ENCODE assay signal across 16 mouse cellular contexts in genomic region chr11:18969920-18970336, GRCm38 (mm10). TPM values are rescaled to one million over a fixed set of nuclear protein-coding genes. Genes with fewer than 3 reads are reported as not detected.
A peak's percentile ranks its signal among the peaks of the same experiment; 100 is the strongest.
DNase-seq lines count a peak whose midpoint lies in the region; ATAC-seq and TF ChIP-seq lines count a peak whose summit lies in the region.
"Had no signal": no experiment of that assay in that cellular context is flagged by ENCODE, and none has a peak within 500 bp of the region (broad histone marks: within the 10 kb centered on the region; RNA-seq: fewer than 3 reads in every experiment).

No protein-coding gene starts in this region.

- no peaks in the 10 kb centered on the region for H3K27me3 ChIP-seq in heart, embryonic 10.5 days (ENCODE audit: insufficient read depth, poor library complexity, severe bottlenecking)
- no peaks in the 10 kb centered on the region for H3K27me3 ChIP-seq in heart, postnatal 0 days (ENCODE audit: control insufficient read depth, insufficient read depth, low read length)
- no peaks in the 10 kb centered on the region for H3K27me3 ChIP-seq in forebrain, embryonic 11.5 days (ENCODE audit: control insufficient read depth, insufficient read depth, low read length)
- no peaks in the 10 kb centered on the region for H3K27me3 ChIP-seq in hindbrain, postnatal 0 days (ENCODE audit: insufficient read depth, low read length)
- H3K27me3 ChIP-seq: embryonic facial prominence, embryonic 13.5 days; hindbrain, embryonic 15.5 days; neural tube, embryonic 15.5 days had no signal

- DNase-seq in heart, embryonic 10.5 days (ENCODE audit: low spot score), result peak; percentile 82
- no peak for DNase-seq in heart, postnatal 25 days (ENCODE audit: low spot score)
- peak; percentile 94 for DNase-seq in 416B (ENCODE audit: low read depth)
- DNase-seq in heart, postnatal 0 days (ENCODE audit: low spot score), result no peak
- no peak for DNase-seq in kidney, postnatal 10 days
- no peak for DNase-seq in forebrain, embryonic 11.5 days (ENCODE audit: low spot score)
- DNase-seq in hindbrain, postnatal 0 days (ENCODE audit: low spot score), result no peak
- DNase-seq: cerebellum, adult 9-11 months; kidney, adult 8-10 months had no signal

- no peak for TF ChIP-seq EP300 in heart, postnatal 0 days (IDR thresholded peaks at IDR 0.05; ENCODE audit: low read depth)

- no peak overlapping the region for H3K4me2 ChIP-seq in heart, postnatal 0 days (ENCODE audit: low read depth, low read length)
- H3K4me2 ChIP-seq in forebrain, embryonic 11.5 days (ENCODE audit: low read depth, low read length, severe bottlenecking), result no peak overlapping the region
- H3K4me2 ChIP-seq in hindbrain, postnatal 0 days (ENCODE audit: low read depth, low read length), result no peak overlapping the region
- H3K4me2 ChIP-seq: embryonic facial prominence, embryonic 13.5 days; hindbrain, embryonic 15.5 days; neural tube, embryonic 15.5 days had no signal

- ATAC-seq in heart, postnatal 0 days (ENCODE audit: insufficient read depth, low read depth), result no peak
- ATAC-seq in megakaryocyte, adult 5-6 weeks (ENCODE audit: poor library complexity, severe bottlenecking), result peak; percentile 87
- ATAC-seq in forebrain, embryonic 11.5 days (replicated peaks; ENCODE audit: low FRiP score), result no peak
- no peak for ATAC-seq in hindbrain, postnatal 0 days
- ATAC-seq: forebrain, embryonic 14.5 days; midbrain, embryonic 16.5 days had no signal

- H3K9me3 ChIP-seq in heart, embryonic 10.5 days, result no peaks in the 10 kb centered on the region
- H3K9me3 ChIP-seq in heart, postnatal 0 days (replicated peaks; ENCODE audit: control insufficient read depth, low read length), result no peaks in the 10 kb centered on the region
- H3K9me3 ChIP-seq in forebrain, embryonic 11.5 days (ENCODE audit: control insufficient read depth, low read length), result no peaks in the 10 kb centered on the region
- H3K9me3 ChIP-seq in hindbrain, postnatal 0 days (ENCODE audit: low read length), result no peaks in the 10 kb centered on the region
- H3K9me3 ChIP-seq: embryonic facial prominence, embryonic 13.5 days; hindbrain, embryonic 15.5 days; neural tube, embryonic 15.5 days had no signal

- intact Hi-C loops in heart, postnatal 25 days (cut with DNase I), result no loop called here

- 10% methylated on average over 2 of the region's 2 CpGs for WGBS in heart, embryonic 10.5 days
- WGBS in heart, postnatal 0 days, result 2% methylated on average over 2 of the region's 2 CpGs
- 74% methylated on average over 2 of the region's 2 CpGs for WGBS in forebrain, embryonic 11.5 days
- WGBS in hindbrain, postnatal 0 days, result 60% methylated on average over 2 of the region's 2 CpGs

- peaks cover 68% of the 10 kb centered on the region for H3K4me1 ChIP-seq in heart, embryonic 10.5 days
- H3K4me1 ChIP-seq in heart, postnatal 0 days (ENCODE audit: control insufficient read depth, insufficient read depth), result peaks cover 61% of the 10 kb centered on the region
- H3K4me1 ChIP-seq in forebrain, embryonic 11.5 days (replicated peaks; ENCODE audit: control insufficient read depth, insufficient read depth, low read length), result no peaks in the 10 kb centered on the region
- no peaks in the 10 kb centered on the region for H3K4me1 ChIP-seq in hindbrain, postnatal 0 days (ENCODE audit: insufficient read depth, low read length)

- H3K9ac ChIP-seq in heart, postnatal 0 days (replicated peaks; ENCODE audit: low read depth, low read length), result no peak overlapping the region
- no peak overlapping the region for H3K9ac ChIP-seq in forebrain, embryonic 11.5 days (ENCODE audit: low read length)
- H3K9ac ChIP-seq in hindbrain, postnatal 0 days (replicated peaks; ENCODE audit: low read length), result no peak overlapping the region
- H3K9ac ChIP-seq: embryonic facial prominence, embryonic 13.5 days; hindbrain, embryonic 15.5 days; neural tube, embryonic 15.5 days had no signal

- H3K4me3 ChIP-seq in heart, embryonic 10.5 days, result peak overlapping the region; percentile 22; the same call in 1 of the 2 replicates
- H3K4me3 ChIP-seq in heart, postnatal 0 days (ENCODE audit: low read depth, low read length), result no peak overlapping the region
- H3K4me3 ChIP-seq in forebrain, embryonic 11.5 days (ENCODE audit: low read depth, low read length), result no peak overlapping the region
- no peak overlapping the region for H3K4me3 ChIP-seq in hindbrain, postnatal 0 days (ENCODE audit: low read length)
- H3K4me3 ChIP-seq: embryonic facial prominence, embryonic 13.5 days; hindbrain, embryonic 15.5 days; layer of hippocampus, adult 2 months; neural tube, embryonic 15.5 days had no signal

- peak overlapping the region; percentile 72 for H3K27ac ChIP-seq in heart, embryonic 10.5 days
- H3K27ac ChIP-seq in heart, postnatal 0 days (ENCODE audit: low read depth), result peak overlapping the region; percentile 71
- no peak overlapping the region for H3K27ac ChIP-seq in forebrain, embryonic 11.5 days (ENCODE audit: low read depth, low read length)
- no peak overlapping the region for H3K27ac ChIP-seq in hindbrain, postnatal 0 days
- H3K27ac ChIP-seq: embryonic facial prominence, embryonic 13.5 days; hindbrain, embryonic 15.5 days; layer of hippocampus, adult 2 months; neural tube, embryonic 15.5 days had no signal

- TF ChIP-seq CTCF in heart, postnatal 0 days (IDR thresholded peaks at IDR 0.05; ENCODE audit: low read depth), result no peak
- no peak for TF ChIP-seq CTCF in hindbrain, postnatal 0 days (IDR thresholded peaks at IDR 0.05; ENCODE audit: low read depth)

- H3K36me3 ChIP-seq in heart, embryonic 10.5 days, result peaks cover 16% of the 10 kb centered on the region
- peaks cover 2% of the 10 kb centered on the region; the same call in 1 of the 2 replicates for H3K36me3 ChIP-seq in heart, postnatal 0 days (replicated peaks; ENCODE audit: control insufficient read depth, insufficient read depth, low read length)
- H3K36me3 ChIP-seq in forebrain, embryonic 11.5 days (ENCODE audit: control insufficient read depth, insufficient read depth, low read length), result no peaks in the 10 kb centered on the region
- 0 out of 2 replicates have a peak, but pooled peaks cover 5% of the 10 kb centered on the region for H3K36me3 ChIP-seq in hindbrain, postnatal 0 days (ENCODE audit: insufficient read depth, low read length)
- H3K36me3 ChIP-seq: hindbrain, embryonic 15.5 days; neural tube, embryonic 15.5 days had no signal

RNA-seq across cellular contexts. Expression of gene Meis1, which starts 48.9 kb away (rescaled TPM):
- 111 and 139 TPM in 2 replicates for polyA plus RNA-seq in heart, embryonic 10.5 days (2016; fragmentation: Nextera tagmentation; extraction: Ambion mirVana)
- total RNA-seq in heart, postnatal 25 days (2021), result 10 to 100 TPM; 26.5 to 31.4 TPM
- total RNA-seq in heart, postnatal 0 days (2014; rRNA removed; ENCODE audit: low replicate concordance), result 24.8 and 34.8 TPM in 2 replicates
- polyA plus RNA-seq in heart, postnatal 0 days (2015; fragmentation: Nextera tagmentation; extraction: Ambion mirVana), result 35.4 and 36.5 TPM in 2 replicates
- 3.3 and 4.2 TPM in 2 replicates for total RNA-seq in megakaryocyte, adult 5-6 weeks (2015)
- total RNA-seq in megakaryocyte, adult 5-6 weeks (2017), result 5.9 and 6.0 TPM in 2 replicates
- polyA plus RNA-seq in forebrain, embryonic 11.5 days (2014; fragmentation: Nextera tagmentation; extraction: Ambion mirVana), result 29.9 and 34.1 TPM in 2 replicates
- 89.3 and 99.4 TPM in 2 replicates for total RNA-seq in hindbrain, postnatal 0 days (2014; rRNA removed)
- 112 and 114 TPM in 2 replicates for polyA plus RNA-seq in hindbrain, postnatal 0 days (2015; fragmentation: Nextera tagmentation; extraction: Ambion mirVana)

Comparison
In these comparisons a context has a peak if more than half of its experiments do, and no peak if none do; other contexts are left out.
1. DNase-seq: peak in heart, embryonic 10.5 days (single experiment) and 416B (single experiment); none in heart, postnatal 25 days (single experiment), heart, postnatal 0 days (single experiment), kidney, postnatal 10 days (single experiment), forebrain, embryonic 11.5 days (single experiment) and hindbrain, postnatal 0 days (single experiment).
2. H3K27ac ChIP-seq: peak in heart, embryonic 10.5 days (single experiment) and heart, postnatal 0 days (single experiment); none in forebrain, embryonic 11.5 days (single experiment) and hindbrain, postnatal 0 days (single experiment).